Mouse (Mus musculus) midbrain, embryonic 15.5 days (tissue): ENCODE data around the gene Gmpr. TPM values are rescaled to one million over a fixed set of nuclear protein-coding genes. Genes with fewer than 3 reads are reported as not detected.

Source experiments
- ATAC-seq: fragments of 200-750 bp; cut with Nextera tagmentation; replicated peaks from 2 replicates; pipeline ENCODE4 v1.8.0; 2017; ENCODE audit warnings: moderate TSS enrichment
- H3K27ac ChIP-seq: fragments of 300-500 bp; sonication (generic); 2 replicates; pipeline ENCODE4 v1.5.1; 2015; ENCODE audit warnings: mild to moderate bottlenecking, inconsistent platforms
- H3K27me3 ChIP-seq: fragments of 300-500 bp; sonication (generic); replicated peaks from 2 replicates; pipeline ENCODE4 v1.6.1; 2015; ENCODE audit warnings: inconsistent platforms
- H3K36me3 ChIP-seq: fragments of 300-500 bp; sonication (generic); replicated peaks from 2 replicates; pipeline ENCODE4 v1.6.1; 2015; ENCODE audit warnings: inconsistent platforms
- H3K4me1 ChIP-seq: fragments of 300-500 bp; sonication (generic); 2 replicates; pipeline ENCODE4 v1.6.1; 2015; ENCODE audit warnings: inconsistent platforms
- H3K4me2 ChIP-seq: fragments of 300-500 bp; sonication (generic); 2 replicates; pipeline ENCODE4 v1.6.1; 2015; ENCODE audit warnings: inconsistent platforms, mild to moderate bottlenecking, moderate library complexity
- H3K4me3 ChIP-seq: fragments of 300-500 bp; sonication (generic); 2 replicates; pipeline ENCODE4 v1.5.1; 2015; ENCODE audit warnings: mild to moderate bottlenecking, inconsistent platforms
- H3K9ac ChIP-seq: fragments of 300-500 bp; sonication (generic); 2 replicates; pipeline ENCODE4 v1.6.1; 2015; ENCODE audit warnings: mild to moderate bottlenecking, inconsistent platforms
- H3K9me3 ChIP-seq: fragments of 300-500 bp; sonication (generic); 2 replicates; pipeline ENCODE4 v1.6.1; 2016; ENCODE audit warnings: inconsistent platforms
- WGBS: fragments of 180-500 bp; shearing (Covaris S2); methylation state at CpG from one replicate; pipeline ENCODE4 v1.1.7; 2015; ENCODE audit warnings: mixed read lengths; 5-methylcytosine and 5-hydroxymethylcytosine counted together
- polyA plus RNA-seq: library from polyadenylated mRNA; unstranded; fragments of >200 nt; fragmentation: Nextera tagmentation; extraction: Ambion mirVana; gene quantifications from 2 replicates; pipeline ENCODE4 v1.2.1, GENCODE M21; 2015

Gmpr gene
- polyA plus RNA-seq, 1 experiment from 2014 or later, result 31.7 TPM

- Histone ChIP-seq H3K9me3 (no peaks in the 10 kb centered on the region), H3K4me1 (no peaks in the 10 kb centered on the region), H3K9ac (no peak overlapping the region), H3K4me2 (no peak overlapping the region), H3K27me3 (no peaks in the 10 kb centered on the region), H3K27ac (no peak overlapping the region), H3K36me3 (0 out of 2 replicates have a peak, but pooled peaks cover 2% of the 10 kb centered on the region), H3K4me3 (no peak overlapping the region)
- ATAC-seq, result no peak
- 76% methylated on average over 7 of the region's 7 CpGs for WGBS
Observed at GRCm38 (mm10) chr13:45560543-45560942, 53.3 kb downstream of the Gmpr start.

DNA sequence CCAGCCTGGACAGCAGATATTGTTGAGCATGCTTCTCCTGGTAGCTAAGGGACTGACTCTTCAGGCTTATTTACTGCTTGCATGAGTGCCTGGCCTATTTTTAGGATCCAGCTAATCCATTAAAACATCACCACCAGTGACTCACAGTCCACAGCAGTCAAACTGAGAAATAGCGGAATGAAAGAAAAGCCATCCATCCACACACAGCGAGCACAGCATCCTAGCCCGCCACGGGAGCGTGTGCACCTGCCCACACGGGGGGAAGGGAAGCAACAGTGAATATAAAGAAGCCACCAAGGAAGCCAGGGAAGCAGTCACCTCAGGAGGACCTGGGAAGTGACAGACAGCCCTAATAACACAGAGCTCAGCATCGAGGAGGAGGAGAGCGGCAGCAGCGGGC, 54.8 kb downstream of the Gmpr start:
- H3K27ac ChIP-seq, result no peak overlapping the region
- no peaks in the 10 kb centered on the region for H3K4me1 ChIP-seq
- no peak overlapping the region for H3K9ac ChIP-seq
- no peaks in the 10 kb centered on the region for H3K36me3 ChIP-seq
- no peak for ATAC-seq
- H3K9me3 ChIP-seq, result no peaks in the 10 kb centered on the region
- no peaks in the 10 kb centered on the region for H3K27me3 ChIP-seq
- 71% methylated on average over 9 of the region's 9 CpGs for WGBS
- no peak overlapping the region for H3K4me3 ChIP-seq
- no peak overlapping the region for H3K4me2 ChIP-seq

DNA sequence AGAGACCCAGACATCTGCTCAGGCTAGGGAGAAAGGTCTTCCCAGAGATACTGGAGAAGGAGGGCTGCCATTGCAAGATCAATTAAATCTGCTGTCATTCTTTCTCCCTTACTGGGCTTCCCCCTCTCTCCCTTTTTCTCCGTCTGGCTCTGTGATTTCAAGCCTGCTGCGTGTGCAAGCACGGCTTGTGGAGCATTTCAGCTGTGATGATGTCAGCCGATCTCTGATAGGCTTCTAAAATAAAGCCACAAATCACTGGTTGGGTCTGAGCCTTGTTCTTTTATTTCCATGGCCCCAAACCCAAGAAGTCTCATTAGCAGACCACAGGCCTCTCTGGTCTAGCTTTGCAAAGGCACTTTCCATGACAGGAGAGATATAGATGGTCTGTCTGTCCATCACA, 57.7 kb downstream of the Gmpr start:
- Histone ChIP-seq H3K4me1 (no peaks in the 10 kb centered on the region), H3K9me3 (no peaks in the 10 kb centered on the region), H3K9ac (no peak overlapping the region), H3K27me3 (no peaks in the 10 kb centered on the region), H3K4me3 (no peak overlapping the region), H3K4me2 (no peak overlapping the region), H3K27ac (no peak overlapping the region), H3K36me3 (no peaks in the 10 kb centered on the region)
- no peak for ATAC-seq
- 64% methylated on average over 4 of the region's 4 CpGs for WGBS

DNA sequence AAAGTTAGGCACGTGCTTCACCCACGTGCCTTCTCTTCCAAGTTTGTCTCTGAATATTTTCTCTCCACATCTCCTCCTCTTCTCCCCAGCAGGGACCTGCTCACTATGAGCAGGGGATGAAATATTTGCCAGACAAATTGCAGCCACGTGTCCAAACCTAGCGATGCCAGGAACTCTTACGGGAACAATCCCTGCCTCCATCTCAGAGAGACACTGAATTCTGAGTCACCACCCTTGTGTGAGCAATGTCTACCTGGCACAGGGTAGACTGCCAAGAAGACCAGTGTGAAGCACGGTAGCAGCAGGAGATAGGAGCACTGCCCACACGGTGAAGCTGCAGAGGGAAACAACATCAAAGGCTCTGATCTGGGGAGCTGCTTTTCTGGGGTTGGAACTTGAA, 62.7 kb downstream of the Gmpr start:
- Histone ChIP-seq H3K36me3 (no peaks in the 10 kb centered on the region), H3K9ac (no peak overlapping the region), H3K27me3 (no peaks in the 10 kb centered on the region), H3K4me3 (no peak overlapping the region), H3K27ac (no peak overlapping the region), H3K9me3 (no peaks in the 10 kb centered on the region), H3K4me1 (peaks cover 13% of the 10 kb centered on the region), H3K4me2 (no peak overlapping the region)
- 77% methylated on average over 7 of the region's 7 CpGs for whole genome bisulfite sequencing
- no peak for ATAC-seq

- peak overlapping the region; percentile 64 for H3K27ac ChIP-seq
Observed at GRCm38 (mm10) chr13:45571795-45572262, 64.6 kb downstream of the Gmpr start.

DNA sequence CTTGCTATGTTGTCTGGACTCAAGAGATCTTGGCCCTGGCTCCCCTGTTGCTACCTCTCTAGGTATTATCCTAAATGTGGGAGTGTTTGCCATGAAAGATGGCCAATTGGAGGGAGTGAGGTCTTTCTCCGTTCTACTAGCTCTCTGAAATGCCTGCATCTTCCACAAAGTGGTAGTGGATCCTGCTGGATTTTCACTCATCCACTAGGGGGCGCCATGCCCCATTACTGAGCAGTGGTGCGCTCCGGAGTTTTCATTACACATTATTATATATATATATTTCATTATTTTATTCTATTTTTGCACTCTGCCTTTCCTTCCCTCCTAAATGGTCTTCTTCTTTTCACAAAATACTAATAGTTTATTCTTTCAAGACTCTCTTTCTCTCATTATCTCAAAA, 65.5 kb downstream of the Gmpr start:
- H3K4me1 ChIP-seq, result peaks cover 17% of the 10 kb centered on the region
- peak overlapping the region; percentile 64; the same call in 1 of the 2 replicates for H3K27ac ChIP-seq
- no peaks in the 10 kb centered on the region for H3K9me3 ChIP-seq
- 36% methylated on average over 4 of the region's 4 CpGs for WGBS
- H3K9ac ChIP-seq, result no peak overlapping the region
- H3K4me3 ChIP-seq, result no peak overlapping the region
- H3K36me3 ChIP-seq, result no peaks in the 10 kb centered on the region
- no peak overlapping the region for H3K4me2 ChIP-seq
- no peak; the same call in 1 of the 2 replicates for ATAC-seq
- H3K27me3 ChIP-seq, result no peaks in the 10 kb centered on the region

More at GRCm38 (mm10) chr13:45571795-45572262, 64.6 kb downstream of the Gmpr start:
- H3K36me3 ChIP-seq, result no peaks in the 10 kb centered on the region
- H3K4me1 ChIP-seq, result peaks cover 17% of the 10 kb centered on the region
- peak overlapping the region; percentile 38 for H3K4me2 ChIP-seq
- H3K9ac ChIP-seq, result no peak overlapping the region
- ATAC-seq, result peak; percentile 89
- H3K27me3 ChIP-seq, result no peaks in the 10 kb centered on the region
- under 1% methylated on average over 6 of the region's 6 CpGs for WGBS
- H3K4me3 ChIP-seq, result 0 out of 2 replicates have a peak overlapping the region, but pooled peaks have one; percentile 12
- H3K9me3 ChIP-seq, result no peaks in the 10 kb centered on the region

GRCm38 (mm10) chr13:45576185-45576584, 68.9 kb downstream of the Gmpr start:
- no peaks in the 10 kb centered on the region for H3K9me3 ChIP-seq
- WGBS, result 81% methylated on average over 4 of the region's 4 CpGs
- no peak overlapping the region for H3K9ac ChIP-seq
- ATAC-seq, result no peak
- peaks cover 17% of the 10 kb centered on the region for H3K4me1 ChIP-seq
- no peak overlapping the region for H3K4me2 ChIP-seq
- H3K27me3 ChIP-seq, result no peaks in the 10 kb centered on the region
- no peak overlapping the region for H3K27ac ChIP-seq
- no peak overlapping the region for H3K4me3 ChIP-seq
- H3K36me3 ChIP-seq, result no peaks in the 10 kb centered on the region

DNA sequence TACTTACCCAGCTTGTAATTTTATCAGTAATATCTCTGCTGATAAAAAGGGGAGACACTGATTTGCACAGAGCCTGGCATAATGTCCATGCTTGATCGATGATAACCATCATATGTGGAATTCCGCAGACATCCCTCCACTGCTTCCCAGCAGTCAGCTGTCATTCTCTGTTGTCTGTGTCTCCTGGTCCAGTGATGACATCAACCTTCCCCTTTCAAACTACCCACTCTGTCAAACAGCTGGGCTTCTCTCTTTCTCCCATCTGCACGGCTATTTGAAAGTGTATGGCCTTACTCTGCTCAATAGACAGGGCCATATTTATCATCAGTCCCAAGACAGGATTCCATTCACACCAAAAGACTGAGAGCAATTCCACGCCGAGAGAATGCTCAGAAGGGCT, 70.1 kb downstream of the Gmpr start:
- Histone ChIP-seq H3K9me3 (no peaks in the 10 kb centered on the region), H3K27me3 (no peaks in the 10 kb centered on the region), H3K36me3 (no peaks in the 10 kb centered on the region), H3K27ac (no peak overlapping the region), H3K4me2 (no peak overlapping the region), H3K4me3 (no peak overlapping the region), H3K4me1 (peaks cover 9% of the 10 kb centered on the region), H3K9ac (no peak overlapping the region)
- 63% methylated on average over 5 of the region's 5 CpGs for WGBS
- ATAC-seq, result no peak

- Histone ChIP-seq H3K27ac (no peak overlapping the region), H3K4me1 (peaks cover 7% of the 10 kb centered on the region; the same call in 1 of the 2 replicates), H3K4me2 (no peak overlapping the region), H3K9me3 (no peaks in the 10 kb centered on the region), H3K9ac (no peak overlapping the region), H3K4me3 (no peak overlapping the region), H3K36me3 (no peaks in the 10 kb centered on the region), H3K27me3 (no peaks in the 10 kb centered on the region)
- no peak for ATAC-seq
- WGBS, result 57% methylated on average over 2 of the region's 2 CpGs
Observed at GRCm38 (mm10) chr13:45577784-45578183, 70.5 kb downstream of the Gmpr start.

DNA sequence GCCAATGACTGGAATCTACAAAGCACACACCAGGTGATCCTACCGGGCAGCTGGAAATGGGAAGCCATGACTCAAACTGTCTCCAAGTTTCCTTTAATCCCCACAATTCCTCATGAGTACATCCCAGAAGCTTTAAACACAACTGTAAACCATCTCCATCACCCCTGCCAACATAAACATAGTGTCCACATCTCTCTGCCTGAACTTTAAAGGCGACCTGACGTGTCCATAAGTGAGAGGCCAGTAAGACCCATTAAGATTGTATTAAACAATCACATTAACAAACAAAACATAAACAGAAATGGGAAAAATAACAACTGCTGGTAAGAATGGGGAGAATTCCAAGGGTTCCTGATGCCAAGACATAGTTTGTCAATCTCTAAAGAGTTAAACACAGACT, 72.5 kb downstream of the Gmpr start:
- Histone ChIP-seq H3K36me3 (no peaks in the 10 kb centered on the region), H3K4me1 (peaks cover 7% of the 10 kb centered on the region; the same call in 1 of the 2 replicates), H3K9ac (no peak overlapping the region), H3K9me3 (no peaks in the 10 kb centered on the region), H3K27ac (no peak overlapping the region), H3K27me3 (no peaks in the 10 kb centered on the region), H3K4me3 (no peak overlapping the region), H3K4me2 (no peak overlapping the region)
- 86% methylated on average over 3 of the region's 3 CpGs for WGBS
- no peak for ATAC-seq

- Histone ChIP-seq H3K9me3 (no peaks in the 10 kb centered on the region), H3K9ac (no peak overlapping the region), H3K4me3 (no peak overlapping the region), H3K36me3 (no peaks in the 10 kb centered on the region), H3K27ac (peak overlapping the region; percentile 36; the same call in 1 of the 2 replicates), H3K4me1 (0 out of 2 replicates have a peak, but pooled peaks cover 2% of the 10 kb centered on the region), H3K4me2 (no peak overlapping the region), H3K27me3 (no peaks in the 10 kb centered on the region)
- no peak for ATAC-seq
- 80% methylated on average over 12 of the region's 12 CpGs for WGBS
Observed at GRCm38 (mm10) chr13:45582294-45582693, 75.0 kb downstream of the Gmpr start.

DNA sequence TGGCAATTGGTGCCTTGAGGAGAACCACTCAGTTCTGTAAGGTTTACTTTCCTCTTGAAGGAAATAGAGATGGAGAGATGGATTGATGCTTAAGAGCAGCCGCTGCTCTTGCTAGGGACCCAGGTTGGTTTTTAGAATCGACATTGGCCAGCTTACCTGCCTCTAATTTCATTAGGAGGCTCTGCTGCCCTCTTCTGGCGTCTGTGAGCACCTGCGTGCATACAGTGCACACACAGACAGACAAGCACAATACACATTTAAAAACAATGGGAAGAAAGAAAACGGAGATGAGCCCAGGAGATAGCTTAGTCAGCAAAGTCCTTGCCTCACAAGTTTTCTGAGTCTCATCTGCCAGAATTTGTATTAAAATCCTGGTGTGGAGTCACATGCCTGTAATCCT, 75.8 kb downstream of the Gmpr start:
- ATAC-seq, result no peak
- H3K4me2 ChIP-seq, result no peak overlapping the region
- H3K9ac ChIP-seq, result no peak overlapping the region
- no peak overlapping the region for H3K4me3 ChIP-seq
- 87% methylated on average over 5 of the region's 5 CpGs for WGBS
- peak overlapping the region; percentile 36; the same call in 1 of the 2 replicates for H3K27ac ChIP-seq
- H3K27me3 ChIP-seq, result no peaks in the 10 kb centered on the region
- no peaks in the 10 kb centered on the region for H3K9me3 ChIP-seq
- H3K36me3 ChIP-seq, result no peaks in the 10 kb centered on the region
- H3K4me1 ChIP-seq, result 0 out of 2 replicates have a peak, but pooled peaks cover 2% of the 10 kb centered on the region

GRCm38 (mm10) chr13:45590898-45591297, 83.7 kb downstream of the Gmpr start:
- H3K4me1 ChIP-seq, result peaks cover 4% of the 10 kb centered on the region; the same call in 1 of the 2 replicates
- H3K9me3 ChIP-seq, result no peaks in the 10 kb centered on the region
- H3K4me3 ChIP-seq, result no peak overlapping the region
- no peak for ATAC-seq
- H3K36me3 ChIP-seq, result no peaks in the 10 kb centered on the region
- no peaks in the 10 kb centered on the region for H3K27me3 ChIP-seq
- no peak overlapping the region for H3K4me2 ChIP-seq
- H3K9ac ChIP-seq, result no peak overlapping the region
- no peak overlapping the region for H3K27ac ChIP-seq
